Comparison of ENCODE assay signal across 19 mouse cellular contexts in the genomic region with DNA sequence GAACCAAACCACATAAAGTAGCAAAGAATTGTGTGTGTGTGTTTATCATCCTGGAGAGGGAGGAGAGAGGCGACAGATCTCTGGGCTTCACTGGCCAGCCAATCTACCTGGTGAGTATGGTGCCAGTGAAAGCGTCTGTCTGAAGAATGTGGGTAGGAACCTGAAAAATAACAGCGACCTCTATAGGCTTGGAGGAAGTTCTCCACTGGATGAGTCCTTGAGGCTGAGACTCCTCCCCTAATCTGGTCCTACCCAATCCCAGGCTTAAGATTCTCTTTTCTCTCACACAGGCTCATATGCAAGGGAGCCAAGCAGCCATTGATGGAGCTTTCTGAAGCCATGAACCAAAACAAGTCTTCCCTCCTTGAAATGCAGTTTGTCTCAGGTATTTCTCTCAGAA.
"Had no signal": no experiment of that assay in that cellular context is flagged by ENCODE, and none has a peak within 500 bp of the region (broad histone marks: within the 10 kb centered on the region; RNA-seq: fewer than 3 reads in every experiment).

No protein-coding gene starts in this region.

- H3K27me3 ChIP-seq: midbrain, embryonic 12.5 days; neural tube, embryonic 13.5 days; neural tube, embryonic 15.5 days had no signal

- H3K36me3 ChIP-seq: midbrain, embryonic 10.5 days; midbrain, embryonic 12.5 days; neural tube, embryonic 13.5 days; neural tube, embryonic 15.5 days had no signal

- ATAC-seq: midbrain, embryonic 16.5 days had no signal

- H3K4me2 ChIP-seq: lung, embryonic 14.5 days; midbrain, embryonic 12.5 days; neural tube, embryonic 13.5 days; neural tube, embryonic 15.5 days had no signal

- DNase-seq: lung, adult 18-20 months; lung, embryonic 14.5 days; lung, postnatal 10 days; lung, postnatal 4 days; midbrain, embryonic 14.5 days; retina, postnatal 1 day; right cerebral cortex, adult 18-20 months; right cerebral cortex, postnatal 25 days; right cerebral cortex, postnatal 4 days; spleen, adult 18-20 months; thymus, adult 2 months; thymus, postnatal 25 days; thymus, postnatal 4 days had no signal

- H3K4me3 ChIP-seq: midbrain, embryonic 10.5 days; midbrain, embryonic 12.5 days; myocyte; neural tube, embryonic 13.5 days; neural tube, embryonic 15.5 days had no signal

- H3K4me1 ChIP-seq: midbrain, embryonic 10.5 days; midbrain, embryonic 12.5 days had no signal

- H3K9ac ChIP-seq: lung, embryonic 14.5 days; midbrain, embryonic 12.5 days; neural tube, embryonic 13.5 days; neural tube, embryonic 15.5 days had no signal

- H3K27ac ChIP-seq: midbrain, embryonic 10.5 days; midbrain, embryonic 12.5 days; neural tube, embryonic 13.5 days; neural tube, embryonic 15.5 days had no signal

- H3K9me3 ChIP-seq: neural tube, embryonic 13.5 days; neural tube, embryonic 15.5 days had no signal
